In the genomic region with DNA sequence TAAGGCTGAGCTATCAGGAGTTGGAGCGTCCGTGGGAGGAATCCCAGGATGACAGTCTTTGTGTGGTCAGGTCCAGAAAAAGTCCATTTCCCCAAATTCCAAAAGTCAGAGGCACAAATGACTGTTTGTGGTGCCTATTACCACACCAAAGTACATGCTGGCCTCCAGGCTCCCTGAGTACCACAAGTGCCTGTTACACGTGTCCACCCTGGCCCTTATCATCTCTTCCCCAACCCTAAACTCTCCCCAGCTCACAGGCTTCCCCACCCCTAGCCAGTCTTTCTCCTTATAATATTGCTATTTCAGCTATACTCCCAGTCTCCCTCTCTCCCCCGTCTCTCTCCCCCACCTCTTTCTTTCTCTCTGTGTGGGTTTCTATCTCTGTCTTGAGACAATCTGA, we compare ENCODE assay signal across 16 mouse cellular contexts.
"Had no signal": no experiment of that assay in that cellular context is flagged by ENCODE, and none has a peak within 500 bp of the region (broad histone marks: within the 10 kb centered on the region; RNA-seq: fewer than 3 reads in every experiment).

No protein-coding gene starts in this region.

- DNase-seq: retina, postnatal 1 day; right cerebral cortex, adult 18-20 months; right cerebral cortex, postnatal 14 days; right cerebral cortex, postnatal 25 days; right cerebral cortex, postnatal 4 days; spleen, adult 18-20 months; thymus, adult 18-20 months; thymus, adult 2 months; thymus, postnatal 14 days; thymus, postnatal 25 days; thymus, postnatal 36 days; thymus, postnatal 4 days had no signal

- H3K36me3 ChIP-seq: neural tube, embryonic 13.5 days; neural tube, embryonic 15.5 days; stomach, embryonic 15.5 days had no signal

- H3K9me3 ChIP-seq: neural tube, embryonic 13.5 days; neural tube, embryonic 15.5 days; stomach, embryonic 15.5 days had no signal

- H3K4me3 ChIP-seq: neural tube, embryonic 13.5 days; neural tube, embryonic 15.5 days; stomach, embryonic 15.5 days had no signal

- H3K9ac ChIP-seq: neural tube, embryonic 15.5 days; stomach, embryonic 15.5 days had no signal

- H3K27ac ChIP-seq: neural tube, embryonic 13.5 days; neural tube, embryonic 15.5 days; stomach, embryonic 15.5 days; stomach, postnatal 0 days had no signal

- H3K27me3 ChIP-seq: neural tube, embryonic 13.5 days; neural tube, embryonic 15.5 days; stomach, embryonic 15.5 days had no signal

- H3K4me2 ChIP-seq: neural tube, embryonic 13.5 days; neural tube, embryonic 15.5 days; stomach, embryonic 15.5 days had no signal
